Mouse (Mus musculus): ENCODE results near the gene Stat2. TPM values are rescaled to one million over a fixed set of nuclear protein-coding genes. Genes with fewer than 3 reads are reported as not detected.

The Stat2 gene
- total RNA-seq, 2 experiments from 2014 or later = 28.2 to 29.9 TPM

DNA sequence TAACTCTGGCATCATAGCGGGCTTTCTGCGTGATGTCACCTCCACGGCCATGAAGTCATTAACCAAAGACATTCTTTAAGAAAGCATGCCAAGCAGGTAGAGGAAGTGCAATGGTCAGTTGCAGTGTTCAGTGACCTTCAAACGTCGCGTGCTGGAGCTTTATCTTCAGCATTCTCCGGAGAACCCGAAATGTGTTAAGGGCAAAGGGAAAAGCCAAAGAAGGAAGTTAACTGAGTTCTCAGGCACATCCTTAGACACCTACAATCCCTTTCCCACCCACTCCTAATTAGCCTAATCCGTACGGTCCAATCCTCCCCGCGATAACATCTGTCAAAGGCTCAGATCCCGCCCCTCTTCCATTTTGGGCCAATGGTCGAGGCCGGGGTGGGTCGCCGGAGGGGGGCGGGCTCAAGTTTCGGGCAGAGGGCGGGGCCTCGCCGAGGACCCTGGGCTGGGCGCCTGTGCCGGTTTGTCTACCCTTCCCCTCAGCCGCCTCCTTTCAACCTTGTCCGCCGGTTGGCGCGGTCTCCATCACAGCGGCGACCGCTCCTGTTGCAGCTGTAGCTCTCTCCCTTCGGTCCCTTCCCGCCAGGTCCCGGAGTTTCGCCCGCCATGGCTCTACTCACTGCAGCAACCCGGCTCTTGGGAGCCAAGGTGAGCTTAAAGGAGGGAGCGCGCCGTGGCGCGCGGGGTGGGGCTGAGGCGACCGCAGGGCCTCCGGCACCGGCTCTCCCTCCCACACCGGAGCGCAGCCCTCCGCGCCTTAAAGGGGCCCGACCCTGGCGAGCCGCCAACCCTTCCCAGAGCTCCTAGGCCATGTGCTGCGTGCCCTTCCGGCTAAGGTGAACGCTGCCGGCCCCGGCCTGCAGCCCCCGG, 67.2 kb downstream of the Stat2 start, which contains the start of gene Cs:
TSS of gene Cs (plus strand) at position 429 of the 876 bp plus-strand sequence.
- peak; percentile 94 to 95 for DNase-seq (ENCODE audit: low spot score in 2 of 2)

DNA sequence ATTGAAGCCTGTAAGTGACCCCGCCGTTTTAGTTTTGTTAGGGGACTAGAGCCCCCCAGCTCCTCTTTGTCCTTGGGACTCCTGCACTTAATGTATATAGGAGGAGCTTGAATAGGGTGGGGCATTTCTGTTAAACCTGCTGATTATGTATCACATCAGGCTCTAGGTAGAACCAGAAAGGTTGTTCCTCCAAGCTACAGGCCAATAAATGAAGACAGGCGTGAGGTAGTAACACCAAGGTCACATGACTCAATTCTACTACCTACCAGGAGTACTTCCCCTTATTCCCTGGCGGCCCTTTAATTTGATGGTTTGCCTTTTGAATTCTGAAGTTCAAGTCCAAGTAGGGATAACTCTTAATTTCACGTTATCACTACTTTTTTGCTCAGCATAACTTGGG, 68.1 kb downstream of the Stat2 start:
- no peak for DNase-seq (ENCODE audit: low spot score in 2 of 2)

GRCm38 (mm10) chr10:128338948-128339347, 68.6 kb downstream of the Stat2 start:
- no peak for DNase-seq (ENCODE audit: low spot score in 2 of 2)

GRCm38 (mm10) chr10:128340257-128340656, 69.9 kb downstream of the Stat2 start:
- no peak for DNase-seq (ENCODE audit: low spot score in 2 of 2)

Other genes starting within 250 kb of the Stat2 start
- gene Naca, start 235.0 kb upstream of the Stat2 start, total RNA-seq (2021) = 100 to 1,000 TPM; 337 to 359 TPM
- gene Ptges3, start 211.6 kb upstream of the Stat2 start, total RNA-seq (2021) = 100 to 1,000 TPM; 137 to 142 TPM
- gene Atp5b, start 187.3 kb upstream of the Stat2 start, total RNA-seq (2021) = 1,000 to 10,000 TPM; 1,718 to 1,797 TPM
- 10 to 100 TPM; 40.3 to 40.4 TPM for gene Baz2a, start 179.0 kb upstream of the Stat2 start, total RNA-seq (2021)
- 10 to 100 TPM; 14.9 to 15.4 TPM for gene Rbms2, start 90.3 kb upstream of the Stat2 start, total RNA-seq (2021)
- gene Gls2, start 76.1 kb upstream of the Stat2 start, total RNA-seq (2021) = 10 to 100 TPM; 33.0 to 39.9 TPM
- gene Spryd4, start 58.8 kb upstream of the Stat2 start, total RNA-seq (2021) = 10 to 100 TPM; 10.4 to 10.8 TPM
- gene Mip, start 44.7 kb upstream of the Stat2 start, total RNA-seq (2021) = not detected
- gene Timeless, start 38.5 kb upstream of the Stat2 start, total RNA-seq (2021) = 1 to 10 TPM; 7.0 to 9.2 TPM
- not detected for gene Apon, start 16.5 kb upstream of the Stat2 start, total RNA-seq (2021)
- not detected for gene Apof, start 1.9 kb upstream of the Stat2 start, total RNA-seq (2021)
- gene Il23a, start 28.2 kb downstream of the Stat2 start, total RNA-seq (2021) = not detected
- 10 to 100 TPM; 12.7 to 15.2 TPM for gene Pan2, start 32.8 kb downstream of the Stat2 start, total RNA-seq (2021)
- 10 to 100 TPM; 65.8 to 68.7 TPM for gene Cnpy2, start 51.9 kb downstream of the Stat2 start, total RNA-seq (2021)
- gene Cs, start 67.2 kb downstream of the Stat2 start, total RNA-seq (2021) = 100 to 1,000 TPM; 222 to 232 TPM
- 10 to 100 TPM; 58.5 to 60.4 TPM for gene Coq10a, start 98.4 kb downstream of the Stat2 start, total RNA-seq (2021)
- 10 to 100 TPM; 51.0 to 52.2 TPM for gene Ankrd52, start 106.6 kb downstream of the Stat2 start, total RNA-seq (2021)
- not detected for gene Slc39a5, start 130.7 kb downstream of the Stat2 start, total RNA-seq (2021)
- gene Nabp2, start 140.9 kb downstream of the Stat2 start, total RNA-seq (2021) = 10 to 100 TPM; 81.2 to 85.5 TPM
- gene Rnf41, start 141.1 kb downstream of the Stat2 start, total RNA-seq (2021) = 10 to 100 TPM; 78.9 to 81.5 TPM
- 100 to 1,000 TPM; 265 to 267 TPM for gene Smarcc2, start 188.7 kb downstream of the Stat2 start, total RNA-seq (2021)
- 100 to 1,000 TPM; 576 to 616 TPM for gene Myl6, start 223.6 kb downstream of the Stat2 start, total RNA-seq (2021)
- 10 to 100 TPM; 31.5 to 34.9 TPM for gene Myl6b, start 228.1 kb downstream of the Stat2 start, total RNA-seq (2021)

Data from left cerebral cortex, adult 18-20 months (tissue).